Mouse (Mus musculus): ENCODE data around the gene Zfp639. TPM values are rescaled to one million over a fixed set of nuclear protein-coding genes. Genes with fewer than 3 reads are reported as not detected.

The Zfp639 gene
- polyA plus RNA-seq (2015; fragmentation: Nextera tagmentation; extraction: Ambion mirVana) = 23.7 and 23.9 TPM in 2 replicates

GRCm38 (mm10) chr3:32509496-32510374 lies at the start of gene Zfp639:
TSS of gene Zfp639 (plus strand) at chr3:32510259.
- DNase-seq (ENCODE audit: low spot score) (no peak), ATAC-seq (ENCODE audit: low FRiP score, low TSS enrichment) (no peak)
- Histone ChIP-seq H3K27ac (replicated peaks) (peak within 1 kb of the TSS; percentile 93), H3K27me3 (ENCODE audit: control insufficient read depth, insufficient read depth, low read length) (no peaks in the 10 kb centered on the region), H3K4me1 (replicated peaks; ENCODE audit: control insufficient read depth, insufficient read depth) (no peaks in the 10 kb centered on the region), H3K4me2 (replicated peaks; ENCODE audit: low read depth) (peak within 1 kb of the TSS; percentile 72), H3K36me3 (ENCODE audit: control insufficient read depth, insufficient read depth, low read length) (no peaks in the 10 kb centered on the region), H3K9me3 (ENCODE audit: control insufficient read depth, low read length) (no peaks in the 10 kb centered on the region), H3K9ac (ENCODE audit: low read length) (peak within 1 kb of the TSS; percentile 94), H3K4me3 (ENCODE audit: low read depth, low read length) (peak within 1 kb of the TSS; percentile 90)
- WGBS = 7% methylated on average over 24 of the region's 24 CpGs
- TF ChIP-seq EP300 (optimal IDR thresholded peaks at IDR 0.05) = no peak
- TF ChIP-seq CTCF (IDR thresholded peaks at IDR 0.05; ENCODE audit: low read depth) = no peak

DNA sequence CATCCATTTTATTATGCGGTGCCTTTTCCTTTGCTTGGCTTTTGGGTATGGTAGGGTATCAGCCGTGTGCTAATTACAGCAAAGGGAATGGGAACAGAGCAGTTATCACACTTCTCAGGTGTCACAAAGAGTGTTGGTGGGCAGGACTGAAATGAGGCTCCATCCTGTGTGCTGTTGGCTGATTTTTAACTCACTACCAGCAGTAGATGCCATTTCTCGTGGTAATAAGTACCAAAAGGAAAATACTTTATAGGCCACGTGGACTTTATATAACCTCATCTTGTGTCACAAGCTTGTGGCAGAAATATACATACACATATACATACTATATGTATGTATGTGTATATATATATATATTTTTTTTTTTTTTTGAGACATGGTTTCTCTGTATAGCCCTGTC lies 42.7 kb upstream of the Zfp639 start:
- H3K27ac ChIP-seq (replicated peaks) = no peak overlapping the region
- 96% methylated on average over 4 of the region's 4 CpGs for WGBS

GRCm38 (mm10) chr3:32468411-32468810 lies 41.6 kb upstream of the Zfp639 start:
- ATAC-seq (ENCODE audit: low FRiP score, low TSS enrichment) = no peak
- Histone ChIP-seq H3K4me3 (ENCODE audit: low read depth, low read length) (no peak overlapping the region), H3K4me1 (replicated peaks; ENCODE audit: control insufficient read depth, insufficient read depth) (peaks cover 3% of the 10 kb centered on the region; the same call in 1 of the 2 replicates), H3K9ac (ENCODE audit: low read length) (no peak overlapping the region), H3K27ac (replicated peaks) (no peak overlapping the region), H3K9me3 (ENCODE audit: control insufficient read depth, low read length) (no peaks in the 10 kb centered on the region), H3K27me3 (ENCODE audit: control insufficient read depth, insufficient read depth, low read length) (no peaks in the 10 kb centered on the region), H3K36me3 (ENCODE audit: control insufficient read depth, insufficient read depth, low read length) (no peaks in the 10 kb centered on the region), H3K4me2 (replicated peaks; ENCODE audit: low read depth) (no peak overlapping the region)
- DNase-seq (ENCODE audit: low spot score) = no peak
- no peak for TF ChIP-seq EP300 (optimal IDR thresholded peaks at IDR 0.05)
- no peak for TF ChIP-seq CTCF (IDR thresholded peaks at IDR 0.05; ENCODE audit: low read depth)
- WGBS = 34% methylated on average over 4 of the region's 4 CpGs

More for the DNA sequence above, 42.7 kb upstream of the Zfp639 start:
- DNase-seq (ENCODE audit: low spot score) (no peak), ATAC-seq (ENCODE audit: low FRiP score, low TSS enrichment) (no peak)
- H3K9ac ChIP-seq (ENCODE audit: low read length) = no peak overlapping the region
- no peak overlapping the region for H3K4me2 ChIP-seq (replicated peaks; ENCODE audit: low read depth)
- H3K4me3 ChIP-seq (ENCODE audit: low read depth, low read length) = no peak overlapping the region
- H3K36me3 ChIP-seq (ENCODE audit: control insufficient read depth, insufficient read depth, low read length) = peaks cover 4% of the 10 kb centered on the region
- H3K4me1 ChIP-seq (replicated peaks; ENCODE audit: control insufficient read depth, insufficient read depth) = peaks cover 3% of the 10 kb centered on the region; the same call in 1 of the 2 replicates
- no peak for TF ChIP-seq EP300 (optimal IDR thresholded peaks at IDR 0.05)
- no peak for TF ChIP-seq CTCF (IDR thresholded peaks at IDR 0.05; ENCODE audit: low read depth)
- H3K27me3 ChIP-seq (ENCODE audit: control insufficient read depth, insufficient read depth, low read length) = no peaks in the 10 kb centered on the region
- H3K9me3 ChIP-seq (ENCODE audit: control insufficient read depth, low read length) = no peaks in the 10 kb centered on the region

GRCm38 (mm10) chr3:32470449-32470848 lies 39.6 kb upstream of the Zfp639 start:
- Histone ChIP-seq H3K4me1 (replicated peaks; ENCODE audit: control insufficient read depth, insufficient read depth) (peaks cover 3% of the 10 kb centered on the region; the same call in 1 of the 2 replicates), H3K9me3 (ENCODE audit: control insufficient read depth, low read length) (no peaks in the 10 kb centered on the region), H3K4me2 (replicated peaks; ENCODE audit: low read depth) (no peak overlapping the region), H3K27ac (replicated peaks) (no peak overlapping the region), H3K27me3 (ENCODE audit: control insufficient read depth, insufficient read depth, low read length) (no peaks in the 10 kb centered on the region), H3K4me3 (ENCODE audit: low read depth, low read length) (no peak overlapping the region), H3K9ac (ENCODE audit: low read length) (no peak overlapping the region), H3K36me3 (ENCODE audit: control insufficient read depth, insufficient read depth, low read length) (no peaks in the 10 kb centered on the region)
- WGBS = 80% methylated on average over 7 of the region's 7 CpGs
- TF ChIP-seq EP300 (optimal IDR thresholded peaks at IDR 0.05) = no peak
- no peak for TF ChIP-seq CTCF (IDR thresholded peaks at IDR 0.05; ENCODE audit: low read depth)
- no peak for DNase-seq (ENCODE audit: low spot score)
- ATAC-seq (ENCODE audit: low FRiP score, low TSS enrichment) = no peak

DNA sequence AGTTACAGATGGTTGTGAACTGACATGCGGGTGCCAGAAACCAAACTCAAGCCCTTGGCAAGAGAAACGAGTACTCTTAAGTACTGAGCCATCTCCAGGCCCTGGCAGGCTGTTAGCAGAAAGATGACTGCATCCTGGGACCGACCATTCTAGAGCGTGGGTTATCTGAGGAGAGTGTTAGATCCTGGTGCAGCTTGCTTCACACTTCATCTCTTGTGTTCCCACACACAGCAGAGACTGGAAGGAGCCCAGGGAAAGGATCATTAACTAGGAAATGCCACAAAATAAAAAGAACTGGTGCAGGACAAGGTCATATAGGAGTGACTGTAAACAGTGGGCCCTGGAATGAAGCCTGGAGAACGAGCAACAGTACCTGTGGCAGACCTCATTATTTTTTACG lies 39.0 kb upstream of the Zfp639 start:
- Histone ChIP-seq H3K9me3 (ENCODE audit: control insufficient read depth, low read length) (no peaks in the 10 kb centered on the region), H3K4me3 (ENCODE audit: low read depth, low read length) (no peak overlapping the region), H3K27me3 (ENCODE audit: control insufficient read depth, insufficient read depth, low read length) (no peaks in the 10 kb centered on the region), H3K27ac (replicated peaks) (no peak overlapping the region), H3K36me3 (ENCODE audit: control insufficient read depth, insufficient read depth, low read length) (no peaks in the 10 kb centered on the region), H3K9ac (ENCODE audit: low read length) (no peak overlapping the region), H3K4me2 (replicated peaks; ENCODE audit: low read depth) (no peak overlapping the region), H3K4me1 (replicated peaks; ENCODE audit: control insufficient read depth, insufficient read depth) (peaks cover 3% of the 10 kb centered on the region; the same call in 1 of the 2 replicates)
- DNase-seq (ENCODE audit: low spot score) (no peak), ATAC-seq (ENCODE audit: low FRiP score, low TSS enrichment) (no peak)
- no peak for TF ChIP-seq EP300 (optimal IDR thresholded peaks at IDR 0.05)
- no peak for TF ChIP-seq CTCF (IDR thresholded peaks at IDR 0.05; ENCODE audit: low read depth)
- 40% methylated on average over 6 of the region's 6 CpGs for WGBS

All from stomach, postnatal 0 days (tissue).